Mouse (Mus musculus) ES-CJ7 (cell line): ENCODE results near the gene Olfr832.
"Not testable (repeated sequence)": the region's sequence is repeated elsewhere in the genome, so short reads cannot be mapped to it uniquely, and the experiment has no call there.

Experiments used
- DNase-seq: peaks from one replicate; pipeline ENCODE4 v3.0.0; 2011; ENCODE audit warnings: low read depth, low spot score

Olfr832 gene

GRCm38 (mm10) chr9:18936822-18937221 lies at the start of gene Olfr832:
Olfr832 (plus strand) TSS chr9:18937122.
- DNase-seq: not testable (repeated sequence)

- peak; percentile 81 for DNase-seq
These were observed 29.2 kb upstream of the Olfr832 start for GRCm38 (mm10) chr9:18907699-18908098.

GRCm38 (mm10) chr9:18927921-18928320 lies 9.0 kb upstream of the Olfr832 start:
- DNase-seq: peak; percentile 75

- peak; percentile 55 for DNase-seq
These were observed 25.1 kb downstream of the Olfr832 start for GRCm38 (mm10) chr9:18962021-18962420.

- DNase-seq: no peak
These were observed 50.8 kb downstream of the Olfr832 start, which contains the start of gene Olfr834 for GRCm38 (mm10) chr9:18987690-18988089. Olfr834 (plus strand) TSS chr9:18987990.
